Mouse (Mus musculus) erythroblast, embryonic 14.5 days (primary cell): ENCODE results near the gene Acta1.

Experiments used
- GATA1 ChIP-seq: IDR thresholded peaks from 2 replicates; pipeline ENCODE4 v1.6.1; 2012; ENCODE audit warnings: low read length, inconsistent platforms, mixed read lengths
- TAL1 ChIP-seq: IDR thresholded peaks from 3 replicates; pipeline ENCODE4 v1.6.1; 2012; ENCODE audit warnings: low read length, inconsistent platforms, mixed read lengths

DNA sequence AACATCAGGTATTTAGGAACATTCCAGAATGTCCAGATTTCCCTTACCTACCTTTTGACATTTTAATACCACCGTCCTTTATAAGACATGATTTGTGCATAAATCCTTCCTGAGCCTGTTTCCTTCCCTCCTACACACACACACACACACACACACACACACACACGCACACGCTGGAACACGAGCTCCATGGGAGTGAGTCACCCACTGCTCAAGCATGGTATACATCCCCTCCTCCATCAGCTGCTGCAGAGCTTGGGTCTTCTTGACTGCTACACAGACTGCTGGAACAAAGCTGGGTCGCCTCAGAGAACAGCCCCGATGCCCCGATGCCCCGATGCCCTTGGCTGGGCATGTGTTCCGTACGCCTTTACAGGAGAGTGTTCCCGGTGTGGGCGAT lies 48.0 kb downstream of the Acta1 start:
- no peak for TF ChIP-seq TAL1
- TF ChIP-seq GATA1 = no peak
